Mouse (Mus musculus): Measurements from ENCODE around the gene Fbxl21. TPM values are rescaled to one million over a fixed set of nuclear protein-coding genes. Genes with fewer than 3 reads are reported as not detected.

Fbxl21 gene
- polyA plus RNA-seq, 2 experiments, result 0.28 to 1.0 TPM

DNA sequence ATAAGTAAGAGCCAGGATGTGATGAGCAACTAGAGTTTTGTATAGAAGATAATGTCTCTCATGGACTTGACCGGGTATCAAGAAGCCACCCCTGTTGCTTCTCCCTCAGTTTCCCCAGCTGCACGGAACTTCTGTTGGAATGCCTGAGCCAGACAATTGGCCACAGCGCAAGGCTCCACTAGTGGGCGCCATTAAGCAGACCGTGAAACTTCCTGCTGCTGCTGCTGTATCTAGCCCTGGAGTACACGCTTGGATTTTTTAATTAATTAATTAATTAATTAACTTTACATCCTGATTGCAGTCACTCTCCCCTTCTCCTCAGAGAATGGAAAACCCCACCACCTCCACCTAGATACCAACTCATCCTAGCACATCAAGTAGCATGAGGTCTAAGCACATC, 40.8 kb downstream of the Fbxl21 start:
- no peaks in the 10 kb centered on the region for H3K27me3 ChIP-seq (ENCODE audit: control insufficient read depth, insufficient read depth, low read length)
- no peak for DNase-seq (ENCODE audit: low read depth in 3 of 3, low spot score in 3 of 3)
- H3K4me3 ChIP-seq (ENCODE audit: insufficient read depth in 1 of 2, low read depth in 2 of 2, low read length in 2 of 2), result no peak overlapping the region
- no peak overlapping the region for H3K27ac ChIP-seq
- WGBS (ENCODE audit: insufficient replicate concordance), result 25% methylated on average over 6 of the region's 6 CpGs
- H3K4me1 ChIP-seq (replicated peaks; ENCODE audit: control insufficient read depth in 2 of 2, insufficient read depth in 2 of 2, low read length in 1 of 2), result peaks cover 0 to 13% of the 10 kb centered on the region in 2 experiments; a peak in 2 of 4 replicates
- no peaks in the 10 kb centered on the region for H3K9me3 ChIP-seq (ENCODE audit: control insufficient read depth, low read length)
- no peak for TF ChIP-seq EP300 (IDR thresholded peaks at IDR 0.05; ENCODE audit: low read depth)
- TF ChIP-seq CTCF (IDR thresholded peaks at IDR 0.05; ENCODE audit: low read depth), result peak; percentile 62
- no peak overlapping the region for H3K4me2 ChIP-seq (ENCODE audit: low read depth)
- H3K9ac ChIP-seq (replicated peaks), result no peak overlapping the region
- H3K36me3 ChIP-seq (replicated peaks; ENCODE audit: control insufficient read depth, insufficient read depth, low read depth), result no peaks in the 10 kb centered on the region
- ATAC-seq (ENCODE audit: insufficient read depth), result no peak

DNA sequence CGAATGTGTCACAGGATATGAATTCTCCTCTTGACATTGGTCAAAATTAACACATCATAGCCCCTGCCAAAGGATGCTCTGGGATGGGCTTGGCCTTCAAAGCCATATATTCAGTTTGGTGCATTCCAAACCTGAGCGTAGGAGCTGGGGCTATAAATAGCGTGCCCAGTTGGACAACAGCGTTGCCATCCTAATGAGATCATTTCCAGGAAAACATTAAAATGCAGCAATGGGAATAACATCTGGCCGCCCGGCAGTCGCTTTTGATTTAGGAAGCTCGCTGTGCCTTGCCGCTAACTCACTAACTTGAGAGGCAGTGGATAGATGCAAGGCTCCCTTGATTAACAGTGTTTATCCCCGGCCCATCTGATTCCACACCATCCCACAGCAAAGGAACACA, 44.1 kb downstream of the Fbxl21 start:
- Histone ChIP-seq H3K4me2 (ENCODE audit: low read depth) (no peak overlapping the region), H3K27ac (no peak overlapping the region), H3K9me3 (ENCODE audit: control insufficient read depth, low read length) (no peaks in the 10 kb centered on the region), H3K27me3 (ENCODE audit: control insufficient read depth, insufficient read depth, low read length) (no peaks in the 10 kb centered on the region), H3K4me1 (replicated peaks; ENCODE audit: control insufficient read depth in 2 of 2, insufficient read depth in 2 of 2, low read length in 1 of 2) (no peaks in the 10 kb centered on the region), H3K36me3 (replicated peaks; ENCODE audit: control insufficient read depth, insufficient read depth, low read depth) (no peaks in the 10 kb centered on the region), H3K4me3 (ENCODE audit: insufficient read depth in 1 of 2, low read depth in 2 of 2, low read length in 2 of 2) (no peak overlapping the region), H3K9ac (replicated peaks) (no peak overlapping the region)
- WGBS (ENCODE audit: insufficient replicate concordance), result 72% methylated on average over 10 of the region's 10 CpGs
- ATAC-seq (ENCODE audit: insufficient read depth) (no peak), DNase-seq (ENCODE audit: low read depth in 3 of 3, low spot score in 3 of 3) (no peak)
- TF ChIP-seq EP300 (IDR thresholded peaks at IDR 0.05; ENCODE audit: low read depth), result no peak
- TF ChIP-seq CTCF (IDR thresholded peaks at IDR 0.05; ENCODE audit: low read depth), result no peak

DNA sequence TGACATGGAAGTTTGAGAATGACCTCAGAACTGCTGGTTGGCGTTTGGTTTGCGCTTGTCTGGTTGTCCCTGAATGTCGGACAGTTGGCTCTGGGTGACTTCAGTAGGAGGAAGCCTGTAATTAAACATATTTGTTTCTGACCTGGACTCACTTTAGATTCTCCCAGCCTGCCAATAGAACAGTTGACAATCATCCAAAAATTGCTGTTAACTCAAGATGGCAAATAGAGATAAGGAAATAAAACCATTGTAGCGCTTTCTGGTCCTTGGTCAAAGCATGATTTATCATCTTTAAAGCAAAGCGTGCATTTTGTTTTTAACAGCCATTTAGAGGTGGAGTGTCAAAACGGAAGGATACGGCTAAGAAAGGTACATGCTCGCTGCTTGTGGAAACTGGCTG, 49.4 kb downstream of the Fbxl21 start:
- H3K9me3 ChIP-seq (ENCODE audit: control insufficient read depth, low read length), result no peaks in the 10 kb centered on the region
- no peak overlapping the region for H3K4me2 ChIP-seq (ENCODE audit: low read depth)
- H3K4me3 ChIP-seq (ENCODE audit: insufficient read depth in 1 of 2, low read depth in 2 of 2, low read length in 2 of 2), result no peak overlapping the region
- DNase-seq (ENCODE audit: low read depth in 3 of 3, low spot score in 3 of 3) (no peak), ATAC-seq (ENCODE audit: insufficient read depth) (no peak)
- H3K4me1 ChIP-seq (replicated peaks; ENCODE audit: control insufficient read depth in 2 of 2, insufficient read depth in 2 of 2, low read length in 1 of 2), result no peaks in the 10 kb centered on the region
- H3K9ac ChIP-seq (replicated peaks), result no peak overlapping the region
- no peaks in the 10 kb centered on the region for H3K27me3 ChIP-seq (ENCODE audit: control insufficient read depth, insufficient read depth, low read length)
- TF ChIP-seq CTCF (IDR thresholded peaks at IDR 0.05; ENCODE audit: low read depth) (no peak), EP300 (IDR thresholded peaks at IDR 0.05; ENCODE audit: low read depth) (no peak)
- no peaks in the 10 kb centered on the region for H3K36me3 ChIP-seq (replicated peaks; ENCODE audit: control insufficient read depth, insufficient read depth, low read depth)
- WGBS (ENCODE audit: insufficient replicate concordance), result 71% methylated on average over 8 of the region's 8 CpGs
- no peak overlapping the region for H3K27ac ChIP-seq

- TF ChIP-seq CTCF (IDR thresholded peaks at IDR 0.05; ENCODE audit: low read depth) (no peak), EP300 (IDR thresholded peaks at IDR 0.05; ENCODE audit: low read depth) (no peak)
- Histone ChIP-seq H3K27ac (no peak overlapping the region), H3K9ac (replicated peaks) (no peak overlapping the region), H3K4me3 (ENCODE audit: insufficient read depth in 1 of 2, low read depth in 2 of 2, low read length in 2 of 2) (no peak overlapping the region), H3K36me3 (replicated peaks; ENCODE audit: control insufficient read depth, insufficient read depth, low read depth) (no peaks in the 10 kb centered on the region), H3K9me3 (ENCODE audit: control insufficient read depth, low read length) (no peaks in the 10 kb centered on the region), H3K4me1 (replicated peaks; ENCODE audit: control insufficient read depth in 2 of 2, insufficient read depth in 2 of 2, low read length in 1 of 2) (no peaks in the 10 kb centered on the region), H3K4me2 (ENCODE audit: low read depth) (no peak overlapping the region), H3K27me3 (ENCODE audit: control insufficient read depth, insufficient read depth, low read length) (no peaks in the 10 kb centered on the region)
- ATAC-seq (ENCODE audit: insufficient read depth) (no peak), DNase-seq (ENCODE audit: low read depth in 3 of 3, low spot score in 3 of 3) (no peak)
- WGBS (ENCODE audit: insufficient replicate concordance), result 47% methylated on average over 4 of the region's 4 CpGs
Measured at GRCm38 (mm10) chr13:56575074-56575473, 52.8 kb downstream of the Fbxl21 start.

- Histone ChIP-seq H3K4me3 (ENCODE audit: insufficient read depth in 1 of 2, low read depth in 2 of 2, low read length in 2 of 2) (no peak overlapping the region), H3K9ac (replicated peaks) (no peak overlapping the region), H3K9me3 (ENCODE audit: control insufficient read depth, low read length) (no peaks in the 10 kb centered on the region), H3K36me3 (replicated peaks; ENCODE audit: control insufficient read depth, insufficient read depth, low read depth) (no peaks in the 10 kb centered on the region), H3K27ac (no peak overlapping the region), H3K4me2 (ENCODE audit: low read depth) (no peak overlapping the region), H3K4me1 (replicated peaks; ENCODE audit: control insufficient read depth in 2 of 2, insufficient read depth in 2 of 2, low read length in 1 of 2) (no peaks in the 10 kb centered on the region), H3K27me3 (ENCODE audit: control insufficient read depth, insufficient read depth, low read length) (no peaks in the 10 kb centered on the region)
- DNase-seq (ENCODE audit: low read depth in 3 of 3, low spot score in 3 of 3) (peak in 2 of 3 experiments; percentile 22 to 33), ATAC-seq (ENCODE audit: insufficient read depth) (no peak)
- no peak for TF ChIP-seq EP300 (IDR thresholded peaks at IDR 0.05; ENCODE audit: low read depth)
- TF ChIP-seq CTCF (IDR thresholded peaks at IDR 0.05; ENCODE audit: low read depth), result peak; percentile 87
- 38% methylated on average over 12 of the region's 12 CpGs for WGBS (ENCODE audit: insufficient replicate concordance)
Measured at GRCm38 (mm10) chr13:56575701-56576321, 53.5 kb downstream of the Fbxl21 start.

All from liver, embryonic 14.5 days (tissue).